Mouse (Mus musculus) embryo, embryonic 10 days (tissue): ENCODE measurements around the gene Nom1.
A peak's percentile ranks its signal among the peaks of the same experiment; 100 is the strongest.
"Not testable (repeated sequence)": the region's sequence is repeated elsewhere in the genome, so short reads cannot be mapped to it uniquely, and the experiment has no call there.

Experiments
- DNase-seq: peaks from one replicate; pipeline ENCODE4 v3.0.0-alpha.2; 2015; ENCODE audit warnings: low spot score

Gene Nom1

DNA sequence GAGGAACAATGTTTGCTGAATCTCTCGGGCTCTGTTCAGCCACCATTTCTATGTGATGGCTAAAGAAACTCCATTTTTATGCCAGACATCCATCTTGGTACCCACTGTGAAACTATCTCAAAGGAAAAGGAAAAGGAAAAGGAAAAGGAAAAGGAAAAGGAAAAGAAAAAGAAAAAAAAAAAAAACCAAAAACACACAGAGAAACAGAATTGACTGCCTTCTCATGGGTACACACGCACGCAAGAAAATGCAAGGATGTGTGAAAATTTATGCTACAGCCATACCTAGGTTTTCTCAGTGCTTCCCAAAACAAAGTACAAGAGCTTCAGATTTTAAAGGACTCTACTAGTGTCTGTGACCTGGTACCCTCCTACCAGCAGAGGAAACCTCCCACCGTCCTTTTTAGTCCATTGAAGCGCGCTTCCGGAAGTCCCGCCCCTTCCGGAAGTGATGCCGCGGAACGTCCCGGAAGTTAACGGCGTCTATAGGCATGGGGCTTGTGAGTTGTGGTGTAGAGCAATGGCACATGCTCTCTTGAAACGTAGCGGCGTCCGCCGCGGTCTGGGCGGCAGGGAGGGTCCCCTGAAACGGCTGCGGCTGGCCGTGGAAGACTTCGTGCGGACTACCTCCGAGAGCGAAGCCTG is at the start of gene Nom1:
Gene Nom1, plus strand, starts transcription at position 437 of the 644 bp plus-strand sequence.
- peak; percentile 94 for DNase-seq

DNA sequence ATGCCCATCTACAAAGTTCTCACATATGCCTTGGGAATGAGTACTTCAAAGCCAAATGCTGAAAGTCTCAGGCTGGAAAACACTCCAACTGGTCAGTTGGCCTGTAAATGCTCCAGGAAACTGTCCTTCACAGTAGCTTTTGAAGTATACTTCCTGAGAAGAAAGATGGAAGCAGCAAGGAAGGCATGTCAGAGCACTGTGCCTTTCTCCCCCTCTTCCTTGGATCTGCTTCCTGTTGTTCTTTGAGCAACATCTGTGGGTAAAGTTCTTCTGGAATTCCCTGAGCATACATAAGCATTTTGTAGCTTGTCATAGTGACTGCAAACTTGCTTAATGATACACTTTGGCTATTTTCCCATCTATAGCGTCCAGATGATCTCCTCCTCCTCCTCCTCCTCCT is 46.9 kb upstream of the Nom1 start:
- no peak for DNase-seq

DNA sequence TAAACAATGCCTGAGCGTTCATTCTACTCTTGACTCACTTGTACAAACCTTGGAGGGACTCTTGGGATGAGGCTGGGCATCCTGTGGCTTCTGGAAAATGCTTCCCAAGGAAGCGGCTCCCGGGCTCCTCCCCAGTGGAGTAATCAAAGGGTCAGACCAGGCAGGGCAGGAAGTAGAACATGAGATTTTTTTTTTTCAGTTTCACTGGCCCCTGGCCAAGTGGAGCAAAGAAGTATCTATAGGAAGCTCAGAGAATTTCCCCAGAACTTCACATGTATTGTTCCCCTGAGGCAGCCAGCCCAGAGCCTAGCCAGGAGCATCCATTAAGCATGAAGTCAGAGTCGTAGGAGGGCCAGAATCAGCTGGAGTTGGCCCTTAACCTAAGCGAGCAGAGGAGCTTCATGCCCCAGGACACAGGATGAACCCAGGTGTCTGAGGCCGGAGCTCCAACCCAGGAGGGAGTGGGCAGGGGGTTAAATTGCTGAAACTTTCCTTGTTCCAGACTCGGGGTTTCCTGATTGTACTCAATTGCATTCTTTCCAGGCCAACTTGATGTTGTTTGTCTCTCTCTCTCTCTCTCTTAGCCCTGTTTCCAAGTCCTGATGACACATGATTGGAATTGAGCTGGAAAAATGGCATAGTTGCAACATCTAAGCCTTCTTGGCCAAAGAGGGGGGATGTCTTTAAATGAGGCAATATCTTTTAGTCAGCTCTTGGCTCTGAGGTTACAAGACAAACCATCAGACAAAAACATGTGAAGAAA is 46.1 kb upstream of the Nom1 start:
- DNase-seq: no peak

DNA sequence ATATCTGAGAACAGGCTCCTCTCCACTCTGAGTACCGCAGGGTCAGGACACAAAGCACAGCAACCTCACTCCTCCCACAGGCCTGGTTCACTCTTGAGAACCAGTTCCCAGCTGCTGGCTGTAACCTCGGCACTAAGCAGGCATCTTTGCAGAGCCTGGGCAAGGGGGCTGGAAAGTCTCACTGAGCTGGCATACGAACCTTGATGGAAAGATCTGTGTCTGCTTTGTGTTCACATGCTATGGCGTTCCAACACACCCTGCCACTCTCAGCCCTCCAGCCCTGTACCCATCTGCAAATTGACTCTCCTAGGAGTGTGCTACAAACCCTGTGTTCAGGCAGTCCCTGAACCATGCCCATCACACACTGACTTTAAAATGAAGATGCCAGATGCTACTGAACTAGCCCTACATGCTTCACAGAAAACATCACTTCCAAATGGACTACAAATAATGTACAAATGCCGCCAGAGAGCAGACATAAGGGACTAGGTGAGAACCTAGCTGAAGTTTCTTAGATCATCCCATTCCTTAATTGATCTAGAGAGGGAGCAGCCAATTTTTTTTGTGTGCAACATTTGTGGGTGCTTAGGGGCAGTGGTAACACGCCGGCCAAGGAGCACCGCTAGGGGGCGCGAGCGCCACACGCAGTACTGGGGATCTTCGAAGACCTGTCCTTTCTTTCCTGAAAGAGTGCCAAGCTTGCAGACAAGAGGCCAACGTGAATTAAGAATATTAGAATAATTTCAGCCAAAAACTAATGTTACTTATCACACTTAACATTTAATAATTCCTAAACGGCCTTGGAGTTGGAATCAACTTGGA is 45.3 kb upstream of the Nom1 start:
- DNase-seq: peak; percentile 86

DNA sequence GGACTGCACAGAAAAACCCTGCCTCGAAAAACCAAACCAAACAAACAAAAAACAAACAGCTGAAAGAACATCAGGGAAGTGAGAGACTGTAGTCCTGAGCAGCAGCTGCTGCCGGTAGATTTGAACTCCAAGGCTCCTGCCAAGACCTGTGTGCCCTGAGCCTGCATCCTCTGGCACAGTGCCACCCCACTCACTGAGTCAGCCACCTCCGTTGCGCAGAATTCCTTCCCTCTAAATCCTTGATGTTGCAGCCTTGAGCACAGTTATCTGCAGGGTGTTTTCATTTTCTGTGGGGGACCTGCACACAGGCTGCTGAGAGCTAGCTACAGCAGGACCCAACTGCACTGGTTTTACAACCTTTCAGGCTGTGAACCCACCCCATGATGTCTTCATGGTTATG is 36.0 kb upstream of the Nom1 start:
- DNase-seq: no peak

DNA sequence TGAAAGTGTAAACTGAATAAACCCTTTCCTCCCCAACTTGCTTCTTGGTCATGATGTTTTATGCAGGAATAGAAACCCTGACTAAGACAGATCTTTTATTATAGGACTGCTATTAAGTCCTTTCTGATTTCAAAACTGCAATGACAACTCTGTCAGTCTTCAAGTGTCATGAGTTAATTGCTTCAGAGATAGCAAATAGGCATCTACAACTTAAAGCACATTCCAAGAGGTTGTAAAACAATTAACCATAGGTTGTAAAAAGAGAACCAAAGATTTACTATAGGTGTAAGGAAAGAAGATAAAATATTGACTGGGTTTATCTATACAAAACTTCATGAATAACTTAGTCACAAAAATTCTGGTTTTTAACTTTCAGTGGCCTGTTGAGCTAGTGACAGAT is 23.6 kb upstream of the Nom1 start:
- DNase-seq: no peak

DNA sequence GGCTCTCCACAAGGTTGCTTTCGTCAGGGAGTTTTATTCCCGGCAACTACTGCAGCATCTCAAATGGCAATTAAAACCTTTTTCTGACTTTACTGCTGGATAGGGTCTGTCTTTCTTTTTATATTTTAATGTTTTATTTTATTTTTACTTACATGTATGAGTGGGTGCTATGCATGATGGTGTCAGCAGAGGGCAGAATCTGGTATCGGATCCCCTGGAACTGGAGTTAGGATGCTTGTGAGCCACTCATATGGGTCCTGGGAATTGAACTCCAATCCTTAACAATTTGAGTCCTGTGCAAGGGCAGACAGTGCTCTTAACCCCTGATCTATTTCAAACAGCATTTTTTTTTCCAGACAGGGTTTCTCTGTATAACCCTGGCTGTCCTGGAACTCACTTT is 21.4 kb upstream of the Nom1 start:
- DNase-seq: peak; percentile 22

DNA sequence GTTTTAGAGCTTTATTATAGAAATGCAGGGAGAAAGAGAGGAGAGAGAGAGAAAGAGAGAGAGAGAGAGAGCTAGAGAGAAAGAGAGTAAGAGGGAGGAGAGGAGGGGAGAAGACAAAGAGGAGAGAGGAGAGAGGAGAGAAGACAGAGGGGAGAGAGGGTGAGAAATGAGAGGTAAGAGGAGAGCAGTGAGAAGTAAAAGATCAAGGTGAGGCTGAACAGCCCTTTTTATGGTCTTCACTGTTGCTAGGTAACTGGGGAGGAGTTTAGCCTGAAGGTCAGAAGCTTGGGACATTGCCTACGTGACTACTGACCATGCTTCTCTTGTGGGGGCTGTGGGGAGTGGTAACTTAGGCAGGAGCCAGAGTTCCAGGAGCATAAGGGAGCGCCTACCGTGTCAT is 11.1 kb upstream of the Nom1 start:
- not testable (repeated sequence) for DNase-seq

DNA sequence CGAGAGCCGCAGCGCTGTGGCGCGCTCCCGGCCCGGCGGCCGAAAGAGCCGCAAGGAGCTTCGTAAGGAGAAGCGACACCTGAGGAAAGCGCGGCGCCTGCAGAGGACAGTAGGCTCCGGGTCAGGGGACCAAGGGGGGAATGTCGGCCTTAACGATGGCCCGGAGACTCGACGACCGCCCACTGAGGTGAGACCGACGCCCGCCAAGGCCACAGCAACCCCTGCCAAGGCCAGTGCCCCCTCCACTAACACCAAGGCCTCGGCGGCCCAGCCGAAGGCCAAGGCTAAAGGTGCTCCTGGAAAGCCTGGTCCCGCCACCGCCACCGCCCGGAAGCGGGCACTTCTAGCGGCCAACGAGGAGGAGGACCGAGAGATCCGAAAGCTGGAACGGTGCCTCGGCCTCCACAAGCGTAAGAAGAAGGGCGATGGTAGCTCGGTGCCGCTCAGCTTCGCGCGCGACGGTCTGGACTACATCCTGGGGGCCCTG is 451 bp downstream of the Nom1 start:
- DNase-seq: peak; percentile 28

DNA sequence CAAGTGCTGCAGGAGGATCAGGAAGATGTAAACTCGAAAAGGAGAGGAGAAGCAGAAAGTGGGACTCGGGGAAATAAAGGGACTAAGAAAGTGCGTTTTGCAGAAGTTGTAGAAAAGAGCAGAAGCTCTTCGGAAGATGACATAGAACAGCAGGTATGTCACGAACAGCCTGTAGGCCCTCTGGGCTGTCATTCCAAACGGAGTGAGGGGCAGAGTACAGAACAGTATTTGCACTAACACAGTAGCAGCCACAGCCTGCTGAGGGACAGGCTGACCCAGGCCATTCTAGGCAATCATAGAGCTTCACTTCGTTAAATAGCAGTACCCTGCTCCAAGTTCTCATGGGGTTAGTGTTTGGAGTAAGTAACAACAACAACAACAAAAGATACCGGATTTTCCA is 1.0 kb downstream of the Nom1 start:
- no peak for DNase-seq

DNA sequence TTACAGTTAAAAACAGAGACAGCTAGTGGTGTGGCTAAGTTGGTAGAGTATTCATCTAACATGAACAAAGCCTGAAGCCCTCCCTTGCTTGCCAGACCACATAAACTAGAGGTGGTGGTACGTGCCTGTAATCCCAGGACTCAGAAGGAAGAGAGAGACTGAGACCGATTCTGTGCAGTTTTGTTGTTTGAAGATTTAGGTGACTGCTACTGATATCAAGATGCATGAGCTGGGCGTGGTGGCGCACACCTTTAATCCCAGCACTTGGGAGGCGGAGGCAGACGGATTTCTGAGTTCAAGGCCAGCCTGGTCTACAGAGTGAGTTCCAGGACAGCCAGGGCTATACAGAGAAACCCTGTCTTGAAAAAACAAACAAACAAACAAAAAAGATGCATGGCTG is 2.3 kb downstream of the Nom1 start:
- not testable (repeated sequence) for DNase-seq

DNA sequence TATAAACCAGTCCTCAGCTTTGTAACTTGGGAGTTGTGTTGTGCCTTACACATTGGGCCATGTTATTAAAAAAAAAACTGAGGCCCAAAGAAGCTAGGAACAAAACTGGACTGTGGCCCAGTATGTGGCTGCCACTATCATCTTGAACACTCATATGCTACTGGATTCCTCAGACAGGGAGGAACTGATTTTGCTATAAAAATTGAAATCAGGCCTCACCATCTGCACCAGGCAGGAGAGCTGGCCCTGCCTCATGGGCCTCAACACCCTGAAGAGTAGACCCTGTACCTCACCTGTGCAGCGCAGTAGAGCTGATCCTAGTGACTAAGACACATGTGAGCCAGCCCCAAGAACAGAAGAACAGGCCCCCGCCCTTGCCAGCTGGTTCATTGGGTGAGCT is 10.8 kb downstream of the Nom1 start:
- no peak for DNase-seq

DNA sequence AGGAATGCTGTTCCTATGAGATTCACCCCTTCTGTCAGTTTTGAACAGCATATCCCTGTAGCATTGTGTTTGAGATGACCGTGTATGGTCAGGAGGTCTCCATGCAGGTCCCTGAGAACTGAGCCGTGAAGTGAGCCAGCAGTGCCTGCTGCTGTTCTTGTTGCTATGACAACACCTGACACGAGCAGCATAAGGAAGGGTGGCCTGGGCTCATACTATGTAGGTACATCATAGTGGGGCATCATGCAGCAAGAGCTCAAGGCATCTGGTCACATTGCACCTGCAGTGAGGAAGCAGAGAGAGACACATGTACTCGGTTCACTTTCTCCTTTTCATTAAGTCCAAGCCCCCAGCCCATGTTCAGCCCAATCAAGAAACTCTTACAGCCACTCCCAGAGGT is 17.9 kb downstream of the Nom1 start:
- DNase-seq: no peak

DNA sequence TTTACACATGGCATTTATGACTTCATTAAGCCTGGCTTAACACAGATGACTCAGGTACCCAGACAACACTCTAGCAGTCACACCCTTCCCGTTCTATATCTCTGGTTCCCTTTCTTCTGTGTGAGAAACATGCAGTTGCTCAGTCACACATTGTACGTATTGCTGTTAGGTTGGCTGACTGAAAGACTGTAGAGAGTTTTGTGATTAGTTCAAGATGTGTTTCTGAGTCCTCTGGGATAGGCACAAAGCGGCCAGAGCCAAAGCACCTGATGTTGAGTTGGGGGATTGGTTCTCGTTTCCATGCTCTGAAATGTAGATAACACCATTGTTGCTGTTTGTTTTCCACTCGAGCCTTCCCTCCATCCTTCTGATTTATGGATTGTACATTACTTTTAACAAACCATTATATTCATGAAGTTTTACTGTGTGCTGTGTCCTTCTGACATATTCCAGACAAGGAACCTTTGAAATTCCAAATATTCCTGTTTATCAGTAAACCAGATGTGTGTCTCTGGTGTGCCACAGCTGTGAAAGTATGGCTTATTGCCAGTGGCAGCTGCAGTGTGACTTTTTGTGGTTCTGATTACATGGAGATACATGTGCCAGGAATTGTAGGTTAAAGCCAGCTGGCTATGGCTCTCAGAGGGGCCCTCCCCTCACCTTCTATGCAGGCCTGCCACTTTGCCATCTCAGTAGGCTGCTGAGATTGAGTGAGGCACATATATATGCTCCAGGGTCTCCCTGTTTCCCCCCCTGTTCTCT is 22.6 kb downstream of the Nom1 start:
- DNase-seq: no peak

DNA sequence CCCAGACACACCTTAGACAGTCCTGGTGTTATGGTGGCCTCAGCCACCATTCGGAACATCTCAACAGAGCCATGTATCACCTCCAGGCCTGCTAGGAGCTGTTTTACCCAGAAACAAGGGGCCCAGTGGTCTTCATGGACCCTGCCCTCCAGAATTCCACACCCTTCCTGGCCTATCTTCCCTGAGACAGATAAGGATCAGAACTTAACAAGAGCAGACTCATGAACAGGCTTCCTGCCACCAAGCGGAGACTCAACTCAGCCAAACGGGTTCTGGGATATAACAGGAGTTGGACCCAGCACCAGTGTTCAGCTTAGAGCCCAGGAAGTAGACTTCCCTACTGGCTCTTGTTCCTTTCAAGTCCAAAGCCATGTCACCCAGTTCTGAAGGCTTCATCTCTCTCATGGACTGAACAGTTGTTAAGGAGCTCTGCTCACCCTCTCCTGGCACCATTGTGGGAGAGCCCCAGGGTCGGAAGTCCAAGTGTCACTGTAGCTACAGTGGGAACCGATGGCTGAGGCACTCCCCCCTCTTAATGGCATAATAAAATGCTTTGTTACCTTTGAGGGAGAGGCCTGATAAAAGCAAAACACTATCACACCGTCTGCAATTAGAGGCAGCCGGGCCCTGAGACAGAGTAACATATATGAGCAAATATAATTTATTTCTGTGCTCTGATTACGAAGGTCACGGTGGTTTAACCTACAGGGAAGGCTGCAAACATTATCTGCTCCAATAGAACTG is 28.7 kb downstream of the Nom1 start:
- no peak for DNase-seq

DNA sequence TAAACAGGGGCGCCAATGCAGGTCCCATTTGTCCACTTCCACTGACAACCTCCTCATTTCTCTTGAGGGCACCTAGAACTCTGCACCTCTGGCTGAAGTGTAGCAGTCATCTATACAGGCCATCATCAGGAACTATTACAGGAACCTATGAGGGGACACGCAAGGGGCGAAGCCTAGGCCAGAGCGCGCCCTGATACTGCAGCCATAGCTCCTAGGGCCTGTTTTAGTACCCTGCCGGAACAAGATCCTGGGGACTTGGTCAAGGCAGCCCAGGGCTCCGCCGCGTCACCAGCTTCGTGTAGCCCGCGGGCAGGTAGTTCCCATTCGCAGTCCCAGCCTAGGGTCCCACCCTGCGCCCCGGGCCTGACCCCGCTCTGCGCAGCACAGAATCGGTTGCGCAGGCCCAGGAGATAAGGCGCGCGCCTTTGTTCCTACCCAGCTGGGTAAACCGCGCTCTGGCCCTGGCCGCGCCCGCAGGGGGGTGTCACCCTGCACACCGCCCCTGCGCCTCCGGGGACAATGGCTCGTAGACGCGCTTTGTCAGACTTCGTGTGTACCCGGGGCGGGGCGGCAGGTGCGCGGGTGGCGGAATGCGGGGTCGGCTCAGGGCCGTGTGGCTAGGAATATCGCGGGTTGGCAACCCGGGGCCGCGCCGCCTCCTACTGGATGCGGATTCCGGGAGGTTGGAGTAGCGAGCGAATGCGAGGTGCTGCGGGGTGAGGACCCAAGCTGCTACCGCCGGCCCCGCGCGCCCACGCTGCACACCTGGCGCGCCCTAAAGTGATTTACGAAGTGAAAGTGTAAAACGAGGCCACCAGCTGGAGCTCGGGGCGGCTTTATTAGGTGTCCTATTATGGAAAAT is 33.3 kb downstream of the Nom1 start:
- DNase-seq: peak; percentile 43

DNA sequence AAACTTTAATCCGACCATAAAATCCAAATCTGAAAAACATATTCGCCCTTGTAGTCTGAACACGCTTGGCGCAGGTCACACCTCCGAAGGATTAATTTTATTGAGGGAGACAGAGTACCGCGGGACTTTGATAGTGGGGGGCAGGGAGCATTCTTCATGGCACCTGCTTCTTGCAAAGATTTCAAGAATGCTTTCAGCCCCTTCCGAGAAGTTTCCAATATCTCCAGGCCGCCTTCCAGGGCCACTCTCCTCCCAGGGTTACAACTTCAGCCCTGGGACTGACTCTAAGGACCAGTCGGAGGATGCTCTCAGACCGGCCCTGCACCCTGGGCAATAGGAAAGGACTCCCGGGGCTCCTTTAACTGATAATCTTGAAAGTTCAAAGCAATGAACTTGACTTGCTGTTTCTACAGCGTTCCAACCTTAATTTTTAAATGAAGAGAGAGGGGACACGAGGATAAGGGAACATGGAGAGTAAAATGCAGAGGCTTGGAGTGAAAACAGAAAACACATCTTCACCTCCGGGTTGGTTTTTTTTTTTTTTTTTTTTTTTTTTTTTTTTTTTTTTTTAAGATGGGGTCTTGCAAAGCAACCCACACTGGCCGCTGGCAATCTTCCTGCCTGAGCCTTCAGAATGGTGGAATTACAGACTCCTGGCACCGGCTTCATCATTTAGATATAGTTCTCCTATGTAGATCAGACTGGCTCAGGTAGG is 34.0 kb downstream of the Nom1 start:
- DNase-seq: no peak

DNA sequence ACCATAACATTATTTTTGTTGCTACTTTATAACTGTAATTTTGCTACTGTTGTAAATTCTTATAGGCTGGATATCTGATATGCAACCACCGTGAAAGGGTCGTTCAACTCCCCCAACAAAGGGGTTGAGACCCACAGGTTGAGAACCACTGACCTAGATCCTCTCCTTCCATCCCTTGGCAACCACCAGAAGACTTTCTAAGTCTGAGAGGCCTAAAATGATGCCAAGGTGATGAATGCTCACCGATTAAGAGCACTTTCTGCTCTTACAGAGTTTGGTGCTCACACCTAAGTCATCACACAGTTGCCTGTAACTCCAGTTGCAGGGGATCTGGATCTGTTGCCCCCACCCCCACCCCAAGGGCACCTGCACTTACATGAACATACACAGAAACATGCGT is 35.0 kb downstream of the Nom1 start:
- no peak for DNase-seq

DNA sequence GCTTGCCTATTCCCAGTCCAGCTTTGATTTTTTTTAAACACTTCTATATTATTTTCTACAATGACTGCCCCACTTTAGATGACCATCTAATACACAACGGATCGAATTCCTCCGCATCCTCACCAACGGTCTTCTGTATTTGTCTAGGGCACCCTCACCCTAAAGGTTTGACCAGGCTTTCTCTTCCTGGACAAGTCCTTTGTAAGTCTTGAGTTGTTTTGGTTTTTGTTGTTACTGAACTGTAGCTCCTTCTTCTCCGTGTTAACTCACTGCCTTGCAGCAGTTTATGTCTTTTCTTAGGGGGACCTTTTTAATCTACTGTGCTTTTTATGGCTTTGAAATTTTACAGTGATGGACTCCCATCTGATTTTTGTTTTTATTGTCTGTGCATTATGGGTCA is 35.8 kb downstream of the Nom1 start:
- DNase-seq: no peak
